Mouse (Mus musculus): ENCODE data around the gene Zfp740. TPM values are rescaled to one million over a fixed set of nuclear protein-coding genes. Genes with fewer than 3 reads are reported as not detected.

Gene Zfp740
- total and polyA plus RNA-seq, 3 experiments: 32.1 to 46.1 (median 37.4) TPM

- no peak overlapping the region for H3K4me3 ChIP-seq (replicated peaks in 1 of 3; ENCODE audit: low read depth in 2 of 3, low read length in 2 of 3, poor library complexity in 1 of 3)
- peak overlapping the region; percentile 16; the same call in 1 of the 2 replicates for H3K4me2 ChIP-seq (ENCODE audit: insufficient read depth, low read depth, poor library complexity, severe bottlenecking)
- dilution Hi-C loops (cut with MboI; ENCODE audit: extremely low pct_ligation_motif_present, extremely low pct_unique_long_range_greater_than_20kb, low sequenced_read_pairs): no loop called here
- no peaks in the 10 kb centered on the region for H3K36me3 ChIP-seq (replicated peaks in 1 of 2; ENCODE audit: control insufficient read depth in 1 of 2, insufficient read depth in 1 of 2, low read length in 1 of 2)
- DNase-seq (ENCODE audit: extremely low read depth): no peak
- TF ChIP-seq PAX5 (IDR thresholded peaks at IDR 0.05; ENCODE audit: low read length) (no peak), CHD1 (IDR thresholded peaks at IDR 0.05; ENCODE audit: low read depth, low read length) (no peak)
- in situ Hi-C loops (cut with MboI; ENCODE audit: low pct_ligation_motif_present, low pct_unique_long_range_greater_than_20kb, low sequenced_read_pairs): no loop called here
- no peak overlapping the region for H3K27ac ChIP-seq (ENCODE audit: insufficient read depth, low read depth)
- H3K9me3 ChIP-seq (replicated peaks; ENCODE audit: low read length): no peaks in the 10 kb centered on the region
- H3K27me3 ChIP-seq (replicated peaks): peaks cover 66% of the 10 kb centered on the region
- H3K9ac ChIP-seq (ENCODE audit: insufficient read depth, low read depth): no peak overlapping the region
- H3K79me2 ChIP-seq (replicated peaks; ENCODE audit: control insufficient read depth, extremely low read depth, insufficient read depth, poor library complexity, severe bottlenecking): no peaks in the 10 kb centered on the region
- peaks cover 18 to 31% of the 10 kb centered on the region in 2 experiments for H3K4me1 ChIP-seq (ENCODE audit: control insufficient read depth in 1 of 2, insufficient read depth in 2 of 2)
Observed at GRCm38 (mm10) chr15:102262582-102262981, 59.5 kb downstream of the Zfp740 start.

GRCm38 (mm10) chr15:102263037-102263436 lies 60.0 kb downstream of the Zfp740 start:
- H3K9ac ChIP-seq (ENCODE audit: insufficient read depth, low read depth): no peak overlapping the region
- dilution Hi-C loops (cut with MboI; ENCODE audit: extremely low pct_ligation_motif_present, extremely low pct_unique_long_range_greater_than_20kb, low sequenced_read_pairs) (no loop called here), in situ Hi-C loops (cut with MboI; ENCODE audit: low pct_ligation_motif_present, low pct_unique_long_range_greater_than_20kb, low sequenced_read_pairs) (no loop called here)
- H3K27me3 ChIP-seq (replicated peaks): peaks cover 62% of the 10 kb centered on the region
- TF ChIP-seq BHLHE40 (IDR thresholded peaks at IDR 0.05; ENCODE audit: low read depth, low read length) (no peak), JUND (conservative IDR thresholded peaks at IDR 0.05; ENCODE audit: low read depth, low read length) (no peak), MAFK (IDR thresholded peaks at IDR 0.05; ENCODE audit: insufficient replicate concordance, low read length) (no peak), TBP (conservative IDR thresholded peaks at IDR 0.05; ENCODE audit: low read depth, low read length) (no peak), HCFC1 (IDR thresholded peaks at IDR 0.05; ENCODE audit: low read depth, low read length) (no peak), CHD1 (IDR thresholded peaks at IDR 0.05; ENCODE audit: low read depth, low read length) (no peak), NELFE (IDR thresholded peaks at IDR 0.05; ENCODE audit: low read depth, low read length) (no peak), PAX5 (IDR thresholded peaks at IDR 0.05; ENCODE audit: low read length) (no peak)
- peaks cover 13 to 27% of the 10 kb centered on the region in 2 experiments; a peak in 3 of 4 replicates for H3K4me1 ChIP-seq (ENCODE audit: control insufficient read depth in 1 of 2, insufficient read depth in 2 of 2)
- DNase-seq (ENCODE audit: extremely low read depth): no peak
- H3K4me3 ChIP-seq (replicated peaks in 1 of 3; ENCODE audit: low read depth in 2 of 3, low read length in 2 of 3, poor library complexity in 1 of 3): no peak overlapping the region
- H3K27ac ChIP-seq (ENCODE audit: insufficient read depth, low read depth): no peak overlapping the region
- H3K79me2 ChIP-seq (replicated peaks; ENCODE audit: control insufficient read depth, extremely low read depth, insufficient read depth, poor library complexity, severe bottlenecking): no peaks in the 10 kb centered on the region
- H3K4me2 ChIP-seq (ENCODE audit: insufficient read depth, low read depth, poor library complexity, severe bottlenecking): no peak overlapping the region
- H3K9me3 ChIP-seq (replicated peaks; ENCODE audit: low read length): no peaks in the 10 kb centered on the region
- H3K36me3 ChIP-seq (replicated peaks in 1 of 2; ENCODE audit: control insufficient read depth in 1 of 2, insufficient read depth in 1 of 2, low read length in 1 of 2): no peaks in the 10 kb centered on the region

Other genes starting within 250 kb of the Zfp740 start
- not detected in 2 replicates for gene Krt78, start 249.0 kb upstream of the Zfp740 start, total RNA-seq (2012; rRNA removed)
- not detected in 2 replicates for gene Krt78, start 249.0 kb upstream of the Zfp740 start, total RNA-seq (2014; rRNA removed)
- not detected in 2 replicates for gene Krt78, start 249.0 kb upstream of the Zfp740 start, polyA plus RNA-seq (2012; ENCODE audit: insufficient read length, low read depth)
- gene Krt8, start 198.8 kb upstream of the Zfp740 start, total RNA-seq (2012; rRNA removed): not detected in 2 replicates
- gene Krt8, start 198.8 kb upstream of the Zfp740 start, total RNA-seq (2014; rRNA removed): not detected in 2 replicates
- gene Krt8, start 198.8 kb upstream of the Zfp740 start, polyA plus RNA-seq (2012; ENCODE audit: insufficient read length, low read depth): not detected in 2 replicates
- gene Krt18, start 175.1 kb upstream of the Zfp740 start, total RNA-seq (2012; rRNA removed): 0.13 and 0.21 TPM in 2 replicates
- not detected in 2 replicates for gene Krt18, start 175.1 kb upstream of the Zfp740 start, total RNA-seq (2014; rRNA removed)
- gene Krt18, start 175.1 kb upstream of the Zfp740 start, polyA plus RNA-seq (2012; ENCODE audit: insufficient read length, low read depth): not detected in 2 replicates
- 507 and 555 TPM in 2 replicates for gene Eif4b, start 129.5 kb upstream of the Zfp740 start, total RNA-seq (2012; rRNA removed)
- gene Eif4b, start 129.5 kb upstream of the Zfp740 start, total RNA-seq (2014; rRNA removed): 492 and 536 TPM in 2 replicates
- gene Eif4b, start 129.5 kb upstream of the Zfp740 start, polyA plus RNA-seq (2012; ENCODE audit: insufficient read length, low read depth): 652 and 950 TPM in 2 replicates
- gene Tns2, start 102.8 kb upstream of the Zfp740 start, total RNA-seq (2012; rRNA removed): 0.08 and 0.13 TPM in 2 replicates
- not detected in 2 replicates for gene Tns2, start 102.8 kb upstream of the Zfp740 start, total RNA-seq (2014; rRNA removed)
- gene Tns2, start 102.8 kb upstream of the Zfp740 start, polyA plus RNA-seq (2012; ENCODE audit: insufficient read length, low read depth): 0.34 and 0.49 TPM in 2 replicates
- 21.6 and 24.7 TPM in 2 replicates for gene Spryd3, start 67.0 kb upstream of the Zfp740 start, total RNA-seq (2012; rRNA removed)
- 19.6 and 21.5 TPM in 2 replicates for gene Spryd3, start 67.0 kb upstream of the Zfp740 start, total RNA-seq (2014; rRNA removed)
- 25.7 and 33.5 TPM in 2 replicates for gene Spryd3, start 67.0 kb upstream of the Zfp740 start, polyA plus RNA-seq (2012; ENCODE audit: insufficient read length, low read depth)
- 0.38 TPM in 1 of 2 replicates, not detected in the other for gene Igfbp6, start 58.9 kb upstream of the Zfp740 start, total RNA-seq (2012; rRNA removed)
- not detected in 2 replicates for gene Igfbp6, start 58.9 kb upstream of the Zfp740 start, total RNA-seq (2014; rRNA removed)
- gene Igfbp6, start 58.9 kb upstream of the Zfp740 start, polyA plus RNA-seq (2012; ENCODE audit: insufficient read length, low read depth): not detected in 2 replicates
- 3.7 and 10.4 TPM in 2 replicates for gene Soat2, start 52.7 kb upstream of the Zfp740 start, total RNA-seq (2012; rRNA removed)
- 0.09 and 0.28 TPM in 2 replicates for gene Soat2, start 52.7 kb upstream of the Zfp740 start, total RNA-seq (2014; rRNA removed)
- 0.56 and 0.65 TPM in 2 replicates for gene Soat2, start 52.7 kb upstream of the Zfp740 start, polyA plus RNA-seq (2012; ENCODE audit: insufficient read length, low read depth)
- gene Csad, start 1.5 kb downstream of the Zfp740 start, total RNA-seq (2012; rRNA removed): 2.8 and 4.7 TPM in 2 replicates
- gene Csad, start 1.5 kb downstream of the Zfp740 start, total RNA-seq (2014; rRNA removed): 3.6 and 3.7 TPM in 2 replicates
- 3.8 and 4.2 TPM in 2 replicates for gene Csad, start 1.5 kb downstream of the Zfp740 start, polyA plus RNA-seq (2012; ENCODE audit: insufficient read length, low read depth)
- 10.1 and 17.7 TPM in 2 replicates for gene Itgb7, start 28.7 kb downstream of the Zfp740 start, total RNA-seq (2012; rRNA removed)
- gene Itgb7, start 28.7 kb downstream of the Zfp740 start, total RNA-seq (2014; rRNA removed): 1.8 and 3.7 TPM in 2 replicates
- gene Itgb7, start 28.7 kb downstream of the Zfp740 start, polyA plus RNA-seq (2012; ENCODE audit: insufficient read length, low read depth): 2.8 and 4.2 TPM in 2 replicates
- gene Rarg, start 54.3 kb downstream of the Zfp740 start, total RNA-seq (2012; rRNA removed): 0.64 and 0.76 TPM in 2 replicates
- 0.17 and 0.32 TPM in 2 replicates for gene Rarg, start 54.3 kb downstream of the Zfp740 start, total RNA-seq (2014; rRNA removed)
- 0.63 and 0.76 TPM in 2 replicates for gene Rarg, start 54.3 kb downstream of the Zfp740 start, polyA plus RNA-seq (2012; ENCODE audit: insufficient read length, low read depth)
- not detected in 2 replicates for gene Gm9918, start 67.3 kb downstream of the Zfp740 start, total RNA-seq (2012; rRNA removed)
- not detected in 2 replicates for gene Gm9918, start 67.3 kb downstream of the Zfp740 start, total RNA-seq (2014; rRNA removed)
- not detected in 2 replicates for gene Gm9918, start 67.3 kb downstream of the Zfp740 start, polyA plus RNA-seq (2012; ENCODE audit: insufficient read length, low read depth)
- gene Mfsd5, start 76.2 kb downstream of the Zfp740 start, total RNA-seq (2012; rRNA removed): 31.1 and 37.1 TPM in 2 replicates
- gene Mfsd5, start 76.2 kb downstream of the Zfp740 start, total RNA-seq (2014; rRNA removed): 43.7 and 51.8 TPM in 2 replicates
- 76.2 and 90.6 TPM in 2 replicates for gene Mfsd5, start 76.2 kb downstream of the Zfp740 start, polyA plus RNA-seq (2012; ENCODE audit: insufficient read length, low read depth)
- 51.0 and 64.6 TPM in 2 replicates for gene Espl1, start 93.0 kb downstream of the Zfp740 start, total RNA-seq (2012; rRNA removed)
- gene Espl1, start 93.0 kb downstream of the Zfp740 start, total RNA-seq (2014; rRNA removed): 41.0 and 41.3 TPM in 2 replicates
- gene Espl1, start 93.0 kb downstream of the Zfp740 start, polyA plus RNA-seq (2012; ENCODE audit: insufficient read length, low read depth): 80.7 and 110 TPM in 2 replicates
- 265 and 269 TPM in 2 replicates for gene Pfdn5, start 122.9 kb downstream of the Zfp740 start, total RNA-seq (2012; rRNA removed)
- 296 and 371 TPM in 2 replicates for gene Pfdn5, start 122.9 kb downstream of the Zfp740 start, total RNA-seq (2014; rRNA removed)
- gene Pfdn5, start 122.9 kb downstream of the Zfp740 start, polyA plus RNA-seq (2012; ENCODE audit: insufficient read length, low read depth): 356 and 502 TPM in 2 replicates
- gene Myg1, start 128.5 kb downstream of the Zfp740 start, total RNA-seq (2012; rRNA removed): 105 and 126 TPM in 2 replicates
- gene Myg1, start 128.5 kb downstream of the Zfp740 start, total RNA-seq (2014; rRNA removed): 121 and 133 TPM in 2 replicates
- gene Myg1, start 128.5 kb downstream of the Zfp740 start, polyA plus RNA-seq (2012; ENCODE audit: insufficient read length, low read depth): 132 and 166 TPM in 2 replicates
- 95.5 and 98.3 TPM in 2 replicates for gene Aaas, start 147.5 kb downstream of the Zfp740 start, total RNA-seq (2012; rRNA removed)
- gene Aaas, start 147.5 kb downstream of the Zfp740 start, total RNA-seq (2014; rRNA removed): 107 and 126 TPM in 2 replicates
- 241 and 266 TPM in 2 replicates for gene Aaas, start 147.5 kb downstream of the Zfp740 start, polyA plus RNA-seq (2012; ENCODE audit: insufficient read length, low read depth)
- 0.04 TPM in 1 of 2 replicates, not detected in the other for gene Sp7, start 163.9 kb downstream of the Zfp740 start, total RNA-seq (2012; rRNA removed)
- not detected in 2 replicates for gene Sp7, start 163.9 kb downstream of the Zfp740 start, total RNA-seq (2014; rRNA removed)
- not detected in 2 replicates for gene Sp7, start 163.9 kb downstream of the Zfp740 start, polyA plus RNA-seq (2012; ENCODE audit: insufficient read length, low read depth)
- 23.3 and 23.5 TPM in 2 replicates for gene Sp1, start 202.9 kb downstream of the Zfp740 start, total RNA-seq (2012; rRNA removed)
- gene Sp1, start 202.9 kb downstream of the Zfp740 start, total RNA-seq (2014; rRNA removed): 22.3 and 27.1 TPM in 2 replicates
- gene Sp1, start 202.9 kb downstream of the Zfp740 start, polyA plus RNA-seq (2012; ENCODE audit: insufficient read length, low read depth): 25.6 and 31.8 TPM in 2 replicates
- not detected in 2 replicates for gene Amhr2, start 242.1 kb downstream of the Zfp740 start, total RNA-seq (2012; rRNA removed)
- not detected in 2 replicates for gene Amhr2, start 242.1 kb downstream of the Zfp740 start, total RNA-seq (2014; rRNA removed)
- not detected in 2 replicates for gene Amhr2, start 242.1 kb downstream of the Zfp740 start, polyA plus RNA-seq (2012; ENCODE audit: insufficient read length, low read depth)

Measured in CH12.LX (cell line).